Mouse (Mus musculus) lung, postnatal 0 days (tissue): Measurements from ENCODE around the gene Entpd1. TPM values are rescaled to one million over a fixed set of nuclear protein-coding genes. Genes with fewer than 3 reads are reported as not detected.

ENCODE experiments used
- ATAC-seq: fragments of 200-750 bp; cut with Nextera tagmentation; 2 replicates; pipeline ENCODE4 v1.8.0; 2017; ENCODE audit warnings: moderate library complexity
- DNase-seq: peaks from one replicate; pipeline ENCODE4 v3.0.0-alpha.2; 2016; ENCODE audit warnings: low spot score
- H3K27ac ChIP-seq: fragments of 300-500 bp; sonication (generic); 2 replicates; pipeline ENCODE4 v1.5.1; 2014; ENCODE audit warnings: antibody characterized with exemption, mild to moderate bottlenecking, low read length, mixed read lengths
- H3K27me3 ChIP-seq: fragments of 300-500 bp; sonication (generic); replicated peaks from 2 replicates; pipeline ENCODE4 v1.6.1; 2014; ENCODE audit warnings: low read length, mixed read lengths; ENCODE audit not compliant: insufficient read depth
- H3K36me3 ChIP-seq: fragments of 300-500 bp; sonication (generic); 2 replicates; pipeline ENCODE4 v1.6.1; 2014; ENCODE audit warnings: low read length, mixed read lengths; ENCODE audit not compliant: insufficient read depth
- H3K4me1 ChIP-seq: fragments of 300-500 bp; sonication (generic); 2 replicates; pipeline ENCODE4 v1.6.1; 2014; ENCODE audit warnings: antibody characterized with exemption, low read depth, low read length, mixed read lengths; ENCODE audit not compliant: insufficient read depth
- H3K4me2 ChIP-seq: fragments of 300-500 bp; sonication (generic); replicated peaks from 2 replicates; pipeline ENCODE4 v1.6.1; 2014; ENCODE audit warnings: low read depth, mild to moderate bottlenecking, low read length, moderate library complexity, mixed read lengths
- H3K4me3 ChIP-seq: fragments of 300-500 bp; sonication (generic); 2 replicates; pipeline ENCODE4 v1.5.1; 2014; ENCODE audit warnings: low read depth, low read length
- H3K9ac ChIP-seq: fragments of 300-500 bp; sonication (generic); replicated peaks from 2 replicates; pipeline ENCODE4 v1.6.1; 2014; ENCODE audit warnings: low read depth, mild to moderate bottlenecking
- H3K9me3 ChIP-seq: fragments of 300-500 bp; sonication (generic); 2 replicates; pipeline ENCODE4 v1.6.1; 2016; ENCODE audit warnings: low read length, mixed read lengths
- CTCF ChIP-seq: IDR thresholded peaks from 2 replicates; pipeline ENCODE4 v1.5.1; 2016; ENCODE audit warnings: antibody characterized with exemption, mild to moderate bottlenecking
- EP300 ChIP-seq: IDR thresholded peaks from 2 replicates; pipeline ENCODE4 v1.6.1; 2016; ENCODE audit warnings: antibody characterized with exemption, mild to moderate bottlenecking, control low read depth
- WGBS: fragments of 180-500 bp; shearing (Covaris S2); extraction: QIAGEN DNeasy Blood & Tissue Kit; methylation state at CpG from one replicate; pipeline ENCODE4 v1.1.7; 2014; 5-methylcytosine and 5-hydroxymethylcytosine counted together
- polyA plus RNA-seq: library from polyadenylated mRNA; unstranded; fragments of >200 nt; fragmentation: Nextera tagmentation; extraction: Ambion mirVana; gene quantifications from 2 replicates; pipeline ENCODE4 v1.2.1, GENCODE M21; 2015

Gene Entpd1
- polyA plus RNA-seq, 1 experiment from 2014 or later = 32.2 TPM

DNA sequence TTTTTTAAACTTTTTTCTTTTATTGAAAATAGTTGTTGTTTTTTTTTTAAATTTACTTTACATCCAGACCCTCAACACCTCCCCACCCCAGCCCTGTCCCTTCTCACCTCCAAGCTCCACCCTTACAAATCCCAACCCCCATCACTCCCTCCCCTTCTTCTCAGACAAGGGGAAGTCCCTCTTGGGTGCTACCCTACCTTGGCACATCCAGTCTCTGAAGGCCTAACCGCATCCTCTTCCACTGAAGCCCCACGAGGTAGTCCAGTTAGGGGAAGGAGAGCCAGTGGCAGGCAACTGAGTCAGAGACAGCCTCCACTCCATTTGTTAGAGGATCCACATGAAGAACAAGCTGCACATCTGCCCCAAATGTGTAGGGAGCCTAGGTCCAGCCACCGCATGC is 67.5 kb downstream of the Entpd1 start:
- 83% methylated on average over 3 of the region's 3 CpGs for WGBS
- H3K4me3 ChIP-seq = no peak overlapping the region
- H3K27me3 ChIP-seq = no peaks in the 10 kb centered on the region
- no peak overlapping the region for H3K4me2 ChIP-seq
- H3K9me3 ChIP-seq = no peaks in the 10 kb centered on the region
- no peak overlapping the region for H3K9ac ChIP-seq
- no peaks in the 10 kb centered on the region for H3K4me1 ChIP-seq
- H3K27ac ChIP-seq = no peak overlapping the region
- TF ChIP-seq EP300 = no peak
- ATAC-seq = no peak
- no peaks in the 10 kb centered on the region for H3K36me3 ChIP-seq
- no peak for DNase-seq

DNA sequence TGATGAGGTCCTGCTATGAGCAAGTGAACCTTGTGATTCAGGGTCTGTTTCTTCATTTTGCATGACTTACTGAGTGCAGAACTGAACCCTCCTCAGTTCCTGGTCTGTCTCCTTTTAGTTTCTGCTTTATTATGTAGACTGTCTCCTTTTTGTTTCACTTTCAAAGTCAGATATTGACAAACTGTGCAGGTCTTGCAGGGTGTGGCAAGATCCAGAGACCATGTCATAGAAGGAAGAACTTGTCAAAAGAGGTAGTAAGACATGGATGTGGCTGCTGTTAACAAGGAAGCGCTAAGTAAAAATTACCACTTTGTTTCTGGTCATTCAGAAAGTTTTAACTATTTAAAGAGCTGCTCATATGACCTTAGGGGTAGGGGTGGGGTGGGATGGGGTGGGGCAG is 72.0 kb downstream of the Entpd1 start:
- Histone ChIP-seq H3K4me3 (no peak overlapping the region), H3K9me3 (no peaks in the 10 kb centered on the region), H3K9ac (no peak overlapping the region), H3K4me1 (peaks cover 5% of the 10 kb centered on the region), H3K27me3 (no peaks in the 10 kb centered on the region), H3K36me3 (no peaks in the 10 kb centered on the region), H3K4me2 (no peak overlapping the region), H3K27ac (no peak overlapping the region)
- DNase-seq (peak; percentile 61), ATAC-seq (peak; percentile 13; the same call in 1 of the 2 replicates)
- 74% methylated on average over 1 of the region's 1 CpGs for WGBS
- no peak for TF ChIP-seq EP300
- no peak for TF ChIP-seq CTCF

DNA sequence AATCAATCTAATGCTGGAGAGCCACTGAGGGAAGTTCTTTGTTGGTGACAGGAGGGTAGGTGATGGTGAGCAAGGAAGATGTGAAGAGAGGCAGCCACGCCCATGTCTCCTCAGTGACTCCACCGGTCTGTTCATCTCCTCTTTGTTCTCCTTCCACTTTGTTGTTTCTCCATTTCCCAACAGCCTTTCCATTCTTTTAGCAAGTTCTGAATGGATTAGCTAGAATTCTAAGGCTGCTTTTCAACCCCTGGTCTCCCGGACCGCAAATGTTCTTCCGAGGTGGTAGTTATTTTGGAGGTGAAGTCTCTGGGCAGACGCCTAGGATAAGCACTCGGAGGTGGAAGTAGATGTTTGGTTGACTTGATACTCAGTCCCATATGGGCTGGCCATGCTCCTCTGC is 72.4 kb downstream of the Entpd1 start:
- ATAC-seq (no peak), DNase-seq (no peak)
- no peak overlapping the region for H3K4me2 ChIP-seq
- no peaks in the 10 kb centered on the region for H3K27me3 ChIP-seq
- H3K36me3 ChIP-seq = no peaks in the 10 kb centered on the region
- H3K4me1 ChIP-seq = peaks cover 5% of the 10 kb centered on the region
- 84% methylated on average over 7 of the region's 7 CpGs for WGBS
- no peak overlapping the region for H3K27ac ChIP-seq
- no peak overlapping the region for H3K4me3 ChIP-seq
- H3K9me3 ChIP-seq = no peaks in the 10 kb centered on the region
- no peak overlapping the region for H3K9ac ChIP-seq
- TF ChIP-seq CTCF (no peak), EP300 (no peak)

DNA sequence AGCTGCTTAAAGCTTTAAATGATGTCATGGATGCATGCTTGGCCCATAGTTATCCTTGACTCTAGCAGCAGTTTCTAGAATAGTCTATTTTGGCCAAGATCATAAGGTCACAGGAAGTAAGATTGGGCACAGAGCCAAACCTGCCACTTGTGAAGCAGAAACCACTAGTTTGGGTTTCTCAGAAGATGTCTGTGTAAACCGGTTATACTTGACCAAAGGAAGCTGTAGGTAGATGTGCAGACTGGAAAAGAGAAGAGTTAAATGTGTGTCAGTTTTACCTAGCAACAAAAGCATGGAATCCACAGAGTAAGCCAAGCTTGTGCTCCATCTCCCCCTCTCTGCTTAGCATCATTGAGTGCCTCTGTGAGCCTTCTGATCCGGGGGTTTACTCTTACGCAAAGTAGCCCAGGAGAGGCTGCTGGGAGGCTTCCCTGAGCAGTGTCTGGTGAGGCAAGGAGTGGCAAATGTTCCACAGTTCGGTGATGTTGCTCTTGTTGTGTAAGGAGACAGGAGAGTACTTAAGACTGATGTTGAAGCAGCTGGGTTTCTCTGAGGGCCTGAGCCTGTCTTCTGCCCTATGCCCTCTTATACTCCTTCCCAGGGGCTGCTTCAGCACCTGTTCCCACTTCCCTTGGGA is 75.2 kb downstream of the Entpd1 start:
- no peaks in the 10 kb centered on the region for H3K9me3 ChIP-seq
- DNase-seq = peak; percentile 29

DNA sequence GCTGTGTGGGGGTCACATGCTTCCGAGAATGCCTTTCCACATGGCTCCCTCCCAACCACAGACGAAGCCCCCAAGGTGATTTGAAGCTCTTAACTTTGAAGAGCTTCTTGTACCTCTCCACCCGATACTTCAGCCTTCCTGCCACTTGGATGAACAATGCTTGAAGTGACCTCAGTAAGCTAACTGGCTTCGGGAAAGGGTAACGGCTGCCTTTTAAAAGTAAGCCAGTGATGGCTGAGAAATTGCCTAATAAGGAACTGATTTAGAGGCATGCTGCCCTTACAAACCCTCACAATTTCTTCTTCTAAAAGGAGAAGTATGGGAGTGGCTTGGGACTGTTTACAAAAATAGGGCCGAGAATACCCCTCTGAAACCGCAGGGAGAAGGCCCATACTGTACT is 81.0 kb downstream of the Entpd1 start:
- peaks cover 4% of the 10 kb centered on the region; the same call in 1 of the 2 replicates for H3K4me1 ChIP-seq
- DNase-seq (peak; percentile 86), ATAC-seq (peak; percentile 83)
- no peak overlapping the region for H3K9ac ChIP-seq
- no peak overlapping the region for H3K4me3 ChIP-seq
- TF ChIP-seq CTCF (no peak), EP300 (peak; percentile 85)
- H3K4me2 ChIP-seq = no peak overlapping the region
- H3K27ac ChIP-seq = no peak overlapping the region
- 56% methylated on average over 7 of the region's 7 CpGs for WGBS
- no peaks in the 10 kb centered on the region for H3K9me3 ChIP-seq
- no peaks in the 10 kb centered on the region for H3K36me3 ChIP-seq
- no peaks in the 10 kb centered on the region for H3K27me3 ChIP-seq

More for the DNA sequence above, 75.2 kb downstream of the Entpd1 start:
- TF ChIP-seq EP300 (no peak), CTCF (no peak)
- Histone ChIP-seq H3K4me3 (no peak overlapping the region), H3K9ac (no peak overlapping the region), H3K4me2 (no peak overlapping the region), H3K27ac (no peak overlapping the region), H3K4me1 (peaks cover 8% of the 10 kb centered on the region), H3K36me3 (no peaks in the 10 kb centered on the region), H3K27me3 (no peaks in the 10 kb centered on the region)
- WGBS = 49% methylated on average over 4 of the region's 4 CpGs
- ATAC-seq = peak; percentile 55

DNA sequence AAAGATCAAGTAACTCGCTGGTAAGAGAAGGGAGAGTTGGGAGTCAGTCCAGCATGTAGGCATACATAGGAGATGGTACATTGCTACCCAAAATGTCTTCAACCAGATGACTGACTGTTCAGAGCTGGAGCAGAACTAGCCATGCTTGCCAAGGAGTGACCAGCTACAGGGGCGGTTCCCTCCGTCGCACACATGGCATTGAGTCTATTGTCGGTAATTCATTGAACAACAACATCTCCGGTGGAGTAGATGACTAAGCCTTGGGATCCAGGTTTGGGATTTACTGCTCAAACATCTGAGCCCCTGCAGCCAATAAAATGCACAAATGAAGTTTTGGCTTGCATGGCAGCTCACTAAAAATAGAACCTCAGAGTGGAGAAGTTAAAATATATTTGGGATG is 84.0 kb downstream of the Entpd1 start:
- ATAC-seq (no peak), DNase-seq (no peak)
- no peak for TF ChIP-seq EP300
- TF ChIP-seq CTCF = no peak
- Histone ChIP-seq H3K4me3 (no peak overlapping the region), H3K4me2 (no peak overlapping the region), H3K27me3 (no peaks in the 10 kb centered on the region), H3K27ac (no peak overlapping the region), H3K36me3 (no peaks in the 10 kb centered on the region), H3K4me1 (peaks cover 4% of the 10 kb centered on the region; the same call in 1 of the 2 replicates), H3K9ac (no peak overlapping the region), H3K9me3 (no peaks in the 10 kb centered on the region)
- 92% methylated on average over 6 of the region's 6 CpGs for WGBS
